7 mouse cellular contexts compared by ENCODE assay signal in genomic region chr2:26388682-26389153, GRCm38 (mm10). TPM values are rescaled to one million over a fixed set of nuclear protein-coding genes. Genes with fewer than 3 reads are reported as not detected.
DNase-seq lines count a peak whose midpoint lies in the region; ATAC-seq and TF ChIP-seq lines count a peak whose summit lies in the region.

No protein-coding gene starts in this region.

- H3K9ac ChIP-seq in kidney, embryonic 14.5 days (ENCODE audit: low read depth, low read length), result peak overlapping the region; percentile 94
- H3K9ac ChIP-seq in embryonic facial prominence, embryonic 15.5 days, result peak overlapping the region; percentile 80

- H3K9me3 ChIP-seq in kidney, embryonic 14.5 days (ENCODE audit: control insufficient read depth, low read length), result no peaks in the 10 kb centered on the region
- no peaks in the 10 kb centered on the region for H3K9me3 ChIP-seq in embryonic facial prominence, embryonic 15.5 days (replicated peaks)
- no peaks in the 10 kb centered on the region for H3K9me3 ChIP-seq in limb, embryonic 10.5 days (replicated peaks)

- CTCF ChIA-PET in Patski (lab: Charles Lee), result interaction anchor here (1.1 to 3.8 kb wide), 2 partner anchors 9 to 20 kb away, joined by 3 to 11 read pairs; partner anchors contain the start of gene Inpp5e

- H3K27ac ChIP-seq in kidney, embryonic 14.5 days (ENCODE audit: low read depth, low read length), result no peak overlapping the region
- H3K27ac ChIP-seq in embryonic facial prominence, embryonic 15.5 days (replicated peaks), result peak overlapping the region; percentile 67
- H3K27ac ChIP-seq in limb, embryonic 10.5 days, result peak overlapping the region; percentile 89

- no peak; the same call in none of the 2 replicates for ATAC-seq in kidney, embryonic 14.5 days (ENCODE audit: low FRiP score, low TSS enrichment)
- peak; percentile 49 for ATAC-seq in Patski
- ATAC-seq in embryonic facial prominence, embryonic 15.5 days (ENCODE audit: insufficient number of reproducible peaks, low FRiP score, low TSS enrichment, low read depth), result peak; percentile 20; the same call in 1 of the 2 replicates

- POLR2A ChIA-PET in Patski (lab: Charles Lee), result interaction anchor here (0.8 to 1.1 kb wide), 3 partner anchors 8 to 20 kb away, joined by 3 to 4 read pairs (median 3); partner anchors contain the start of gene Snapc4

- peak overlapping the region; percentile 96 for H3K4me2 ChIP-seq in kidney, embryonic 14.5 days (replicated peaks; ENCODE audit: low read depth, low read length)
- peak overlapping the region; percentile 94 for H3K4me2 ChIP-seq in embryonic facial prominence, embryonic 15.5 days (replicated peaks)

- H3K4me1 ChIP-seq in kidney, embryonic 14.5 days (ENCODE audit: control insufficient read depth, insufficient read depth, low read length), result peaks cover 12% of the 10 kb centered on the region
- peaks cover 22% of the 10 kb centered on the region for H3K4me1 ChIP-seq in embryonic facial prominence, embryonic 15.5 days
- peaks cover 27% of the 10 kb centered on the region for H3K4me1 ChIP-seq in limb, embryonic 10.5 days

- peaks cover 76% of the 10 kb centered on the region for H3K36me3 ChIP-seq in kidney, embryonic 14.5 days (ENCODE audit: control insufficient read depth, insufficient read depth, low read length)
- peaks cover 76% of the 10 kb centered on the region for H3K36me3 ChIP-seq in embryonic facial prominence, embryonic 15.5 days
- peaks cover 77% of the 10 kb centered on the region for H3K36me3 ChIP-seq in limb, embryonic 10.5 days

- peak overlapping the region; percentile 98 for H3K4me3 ChIP-seq in kidney, embryonic 14.5 days (ENCODE audit: low read length)
- peak overlapping the region; percentile 93 for H3K4me3 ChIP-seq in embryonic facial prominence, embryonic 15.5 days (replicated peaks)
- peak overlapping the region; percentile 98 for H3K4me3 ChIP-seq in limb, embryonic 10.5 days

- H3K27me3 ChIP-seq in kidney, embryonic 14.5 days (ENCODE audit: control insufficient read depth, insufficient read depth, low read length), result no peaks in the 10 kb centered on the region
- H3K27me3 ChIP-seq in Patski, result no peaks in the 10 kb centered on the region
- no peaks in the 10 kb centered on the region for H3K27me3 ChIP-seq in embryonic facial prominence, embryonic 15.5 days
- no peaks in the 10 kb centered on the region for H3K27me3 ChIP-seq in limb, embryonic 10.5 days (ENCODE audit: low read depth, poor library complexity, severe bottlenecking)

- WGBS in kidney, embryonic 14.5 days, result under 1% methylated on average over 42 of the region's 45 CpGs
- WGBS in embryonic facial prominence, embryonic 15.5 days, result 2% methylated on average over 44 of the region's 45 CpGs
- 1% methylated on average over 45 of the region's 45 CpGs for WGBS in limb, embryonic 10.5 days

- in situ Hi-C loops in Patski (cut with MboI; ENCODE audit: low pct_unique_long_range_greater_than_20kb), result no loop called here

- no peak for DNase-seq in kidney, adult 18-20 months
- no peak for DNase-seq in Patski (ENCODE audit: low read depth, low spot score)
- DNase-seq in limb, embryonic 10.5 days (ENCODE audit: low spot score), result no peak
- peak; percentile 65 for DNase-seq in neural tube, embryonic 10.5 days (ENCODE audit: extremely low spot score, low spot score)
- DNase-seq in Muller cell, postnatal 12 days (ENCODE audit: inconsistent ontology term), result no peak

- no peak for TF ChIP-seq CTCF in Patski (IDR thresholded peaks at IDR 0.05)

RNA-seq across cellular contexts. Expression of gene Entr1, which starts 0.4 kb away (rescaled TPM):
- polyA plus RNA-seq in kidney, embryonic 14.5 days (2014; fragmentation: Nextera tagmentation; extraction: Ambion mirVana), result 86.1 and 112 TPM in 2 replicates
- polyA plus RNA-seq in Patski (2021), result 89.9 TPM
- 120 and 141 TPM in 2 replicates for polyA plus RNA-seq in embryonic facial prominence, embryonic 15.5 days (2015; fragmentation: Nextera tagmentation; extraction: Ambion mirVana)
- polyA plus RNA-seq in limb, embryonic 10.5 days (2016; fragmentation: Nextera tagmentation; extraction: Ambion mirVana), result 127 and 148 TPM in 2 replicates

RNA-seq across cellular contexts. Expression of gene Pmpca, which starts 0.4 kb away (rescaled TPM):
- polyA plus RNA-seq in kidney, embryonic 14.5 days (2014; fragmentation: Nextera tagmentation; extraction: Ambion mirVana), result 68.9 and 113 TPM in 2 replicates
- polyA plus RNA-seq in Patski (2021), result 99.2 TPM
- 90.4 and 92.6 TPM in 2 replicates for polyA plus RNA-seq in embryonic facial prominence, embryonic 15.5 days (2015; fragmentation: Nextera tagmentation; extraction: Ambion mirVana)
- polyA plus RNA-seq in limb, embryonic 10.5 days (2016; fragmentation: Nextera tagmentation; extraction: Ambion mirVana), result 142 and 149 TPM in 2 replicates

RNA-seq across cellular contexts. Expression of gene Snapc4, which starts 8.3 kb away (rescaled TPM):
- polyA plus RNA-seq in kidney, embryonic 14.5 days (2014; fragmentation: Nextera tagmentation; extraction: Ambion mirVana), result 24.6 and 29.3 TPM in 2 replicates
- polyA plus RNA-seq in Patski (2021), result 32.7 TPM
- 25.3 and 30.2 TPM in 2 replicates for polyA plus RNA-seq in embryonic facial prominence, embryonic 15.5 days (2015; fragmentation: Nextera tagmentation; extraction: Ambion mirVana)
- polyA plus RNA-seq in limb, embryonic 10.5 days (2016; fragmentation: Nextera tagmentation; extraction: Ambion mirVana), result 41.4 and 42.1 TPM in 2 replicates

RNA-seq across cellular contexts. Expression of gene Inpp5e, which starts 20.3 kb away (rescaled TPM):
- 13.7 and 24.7 TPM in 2 replicates for polyA plus RNA-seq in kidney, embryonic 14.5 days (2014; fragmentation: Nextera tagmentation; extraction: Ambion mirVana)
- polyA plus RNA-seq in Patski (2021), result 31.6 TPM
- polyA plus RNA-seq in embryonic facial prominence, embryonic 15.5 days (2015; fragmentation: Nextera tagmentation; extraction: Ambion mirVana), result 23.2 and 25.1 TPM in 2 replicates
- polyA plus RNA-seq in limb, embryonic 10.5 days (2016; fragmentation: Nextera tagmentation; extraction: Ambion mirVana), result 30.6 and 35.3 TPM in 2 replicates

RNA-seq across cellular contexts. Expression of gene Card9, which starts 28.0 kb away (rescaled TPM):
- 0.24 and 0.53 TPM in 2 replicates for polyA plus RNA-seq in kidney, embryonic 14.5 days (2014; fragmentation: Nextera tagmentation; extraction: Ambion mirVana)
- polyA plus RNA-seq in Patski (2021), result 0.50 TPM
- 0.84 and 1.7 TPM in 2 replicates for polyA plus RNA-seq in embryonic facial prominence, embryonic 15.5 days (2015; fragmentation: Nextera tagmentation; extraction: Ambion mirVana)
- polyA plus RNA-seq in limb, embryonic 10.5 days (2016; fragmentation: Nextera tagmentation; extraction: Ambion mirVana), result 0.49 and 0.54 TPM in 2 replicates
